Comparison of ENCODE assay signal across 8 mouse cellular contexts in genomic region chr4:131873293-131874168, GRCm38 (mm10). TPM values are rescaled to one million over a fixed set of nuclear protein-coding genes. Genes with fewer than 3 reads are reported as not detected.
DNase-seq lines count a peak whose midpoint lies in the region; ATAC-seq and TF ChIP-seq lines count a peak whose summit lies in the region.

Gene Srsf4 (plus strand): TSS chr4:131873617.

- no peak for TF ChIP-seq RAD21 in CH12.LX (IDR thresholded peaks at IDR 0.05; ENCODE audit: low read depth, low read length)

- H3K27ac ChIP-seq in CH12.LX (ENCODE audit: insufficient read depth, low read depth): peak within 1 kb of the TSS; percentile 86
- H3K27ac ChIP-seq in forebrain, embryonic 12.5 days: peak within 1 kb of the TSS; percentile 100
- H3K27ac ChIP-seq in heart, postnatal 0 days (ENCODE audit: low read depth): peak within 1 kb of the TSS; percentile 100
- H3K27ac ChIP-seq in liver, embryonic 16.5 days (ENCODE audit: low read length): peak within 1 kb of the TSS; percentile 98
- H3K27ac ChIP-seq in neural tube, embryonic 13.5 days (replicated peaks): peak within 1 kb of the TSS; percentile 100
- H3K27ac ChIP-seq in testis, adult 2 months (ENCODE audit: control insufficient read depth, insufficient read depth, low read depth, low read length): peak within 1 kb of the TSS; percentile 99

- in situ Hi-C loops in CH12.LX (cut with MboI; ENCODE audit: low pct_ligation_motif_present, low pct_unique_long_range_greater_than_20kb, low sequenced_read_pairs): no loop called here

- dilution Hi-C loops in CH12.LX (cut with MboI; ENCODE audit: extremely low pct_ligation_motif_present, extremely low pct_unique_long_range_greater_than_20kb, low sequenced_read_pairs): no loop called here

- H3K4me3 ChIP-seq in CH12.LX (replicated peaks in 1 of 3; ENCODE audit: low read depth in 2 of 3, low read length in 2 of 3, poor library complexity in 1 of 3): peak within 1 kb of the TSS; percentile 84 to 95 (median 89)
- H3K4me3 ChIP-seq in forebrain, embryonic 12.5 days (replicated peaks): peak within 1 kb of the TSS; percentile 94
- peak within 1 kb of the TSS; percentile 98 for H3K4me3 ChIP-seq in heart, postnatal 0 days (ENCODE audit: low read depth, low read length)
- peak within 1 kb of the TSS; percentile 100 for H3K4me3 ChIP-seq in liver, embryonic 16.5 days (ENCODE audit: low read depth, low read length)
- H3K4me3 ChIP-seq in neural tube, embryonic 13.5 days: peak within 1 kb of the TSS; percentile 96
- peak within 1 kb of the TSS; percentile 98 for H3K4me3 ChIP-seq in testis, adult 2 months (ENCODE audit: control insufficient read depth, low read depth, low read length)

- peak within 1 kb of the TSS; percentile 99 for H3K9ac ChIP-seq in CH12.LX (ENCODE audit: insufficient read depth, low read depth)
- peak within 1 kb of the TSS; percentile 99 for H3K9ac ChIP-seq in forebrain, embryonic 12.5 days
- H3K9ac ChIP-seq in heart, postnatal 0 days (replicated peaks; ENCODE audit: low read depth, low read length): peak within 1 kb of the TSS; percentile 100
- H3K9ac ChIP-seq in liver, embryonic 16.5 days (ENCODE audit: low read depth, low read length): peak within 1 kb of the TSS; percentile 100
- H3K9ac ChIP-seq in neural tube, embryonic 13.5 days: peak within 1 kb of the TSS; percentile 100

- under 1% methylated on average over 72 of the region's 116 CpGs for WGBS in forebrain, embryonic 12.5 days
- 1% methylated on average over 83 of the region's 116 CpGs for WGBS in heart, postnatal 0 days
- under 1% methylated on average over 90 of the region's 116 CpGs for WGBS in liver, embryonic 16.5 days (ENCODE audit: insufficient replicate concordance)
- under 1% methylated on average over 94 of the region's 116 CpGs for WGBS in neural tube, embryonic 13.5 days

- peak; percentile 90 for TF ChIP-seq POLR2A in CH12.LX (IDR thresholded peaks at IDR 0.05; ENCODE audit: low read depth, low read length)
- TF ChIP-seq POLR2A in testis, adult 2 months (IDR thresholded peaks at IDR 0.05; ENCODE audit: control insufficient read depth, low read depth, low read length): peak; percentile 73

- peaks cover 3 to 33% of the 10 kb centered on the region in 2 experiments for H3K4me1 ChIP-seq in CH12.LX (ENCODE audit: control insufficient read depth in 1 of 2, insufficient read depth in 2 of 2)
- peaks cover 40% of the 10 kb centered on the region for H3K4me1 ChIP-seq in forebrain, embryonic 12.5 days
- H3K4me1 ChIP-seq in heart, postnatal 0 days (ENCODE audit: control insufficient read depth, insufficient read depth): peaks cover 33% of the 10 kb centered on the region
- H3K4me1 ChIP-seq in liver, embryonic 16.5 days (ENCODE audit: control insufficient read depth, low read depth, low read length): peaks cover 31% of the 10 kb centered on the region
- H3K4me1 ChIP-seq in neural tube, embryonic 13.5 days (replicated peaks): peaks cover 46% of the 10 kb centered on the region
- peaks cover 5% of the 10 kb centered on the region; the same call in 1 of the 2 replicates for H3K4me1 ChIP-seq in testis, adult 2 months (ENCODE audit: control insufficient read depth, insufficient read depth, low read length)

- H3K9me3 ChIP-seq in CH12.LX (replicated peaks; ENCODE audit: low read length): no peaks in the 10 kb centered on the region
- no peaks in the 10 kb centered on the region for H3K9me3 ChIP-seq in forebrain, embryonic 12.5 days
- no peaks in the 10 kb centered on the region for H3K9me3 ChIP-seq in heart, postnatal 0 days (replicated peaks; ENCODE audit: control insufficient read depth, low read length)
- H3K9me3 ChIP-seq in liver, embryonic 16.5 days (replicated peaks; ENCODE audit: control insufficient read depth, low read length): no peaks in the 10 kb centered on the region
- no peaks in the 10 kb centered on the region for H3K9me3 ChIP-seq in neural tube, embryonic 13.5 days

- no peaks in the 10 kb centered on the region for H3K27me3 ChIP-seq in CH12.LX (replicated peaks)
- no peaks in the 10 kb centered on the region for H3K27me3 ChIP-seq in forebrain, embryonic 12.5 days
- H3K27me3 ChIP-seq in heart, postnatal 0 days (ENCODE audit: control insufficient read depth, insufficient read depth, low read length): no peaks in the 10 kb centered on the region
- H3K27me3 ChIP-seq in liver, embryonic 16.5 days (ENCODE audit: control insufficient read depth, insufficient read depth, low read depth, low read length): no peaks in the 10 kb centered on the region
- H3K27me3 ChIP-seq in neural tube, embryonic 13.5 days: no peaks in the 10 kb centered on the region
- H3K27me3 ChIP-seq in testis, adult 2 months (ENCODE audit: control insufficient read depth, insufficient read depth, low read length): no peaks in the 10 kb centered on the region

- peak; percentile 97 for ATAC-seq in forebrain, embryonic 12.5 days (ENCODE audit: low FRiP score)
- peak; percentile 96 for ATAC-seq in heart, postnatal 0 days (ENCODE audit: insufficient read depth, low read depth)
- ATAC-seq in liver, embryonic 16.5 days (ENCODE audit: low read depth): peak; percentile 94
- peak; percentile 97 for ATAC-seq in neural tube, embryonic 13.5 days (ENCODE audit: low read depth)

- H3K36me3 ChIP-seq in CH12.LX (replicated peaks in 1 of 2; ENCODE audit: control insufficient read depth in 1 of 2, insufficient read depth in 1 of 2, low read length in 1 of 2): peaks cover 2 to 39% of the 10 kb centered on the region in 2 experiments
- H3K36me3 ChIP-seq in forebrain, embryonic 12.5 days (replicated peaks): peaks cover 5% of the 10 kb centered on the region; the same call in 1 of the 2 replicates
- H3K36me3 ChIP-seq in heart, postnatal 0 days (replicated peaks; ENCODE audit: control insufficient read depth, insufficient read depth, low read length): no peaks in the 10 kb centered on the region
- no peaks in the 10 kb centered on the region for H3K36me3 ChIP-seq in liver, embryonic 16.5 days (ENCODE audit: control insufficient read depth, insufficient read depth)
- no peaks in the 10 kb centered on the region for H3K36me3 ChIP-seq in neural tube, embryonic 13.5 days
- no peaks in the 10 kb centered on the region for H3K36me3 ChIP-seq in testis, adult 2 months (ENCODE audit: control insufficient read depth, insufficient read depth, low read length)

- no peak for TF ChIP-seq CTCF in CH12.LX (conservative IDR thresholded peaks at IDR 0.05 in 1 of 2, IDR thresholded peaks at IDR 0.05 in 1 of 2; ENCODE audit: low read depth in 2 of 2, low read length in 2 of 2)
- no peak for TF ChIP-seq CTCF in heart, postnatal 0 days (IDR thresholded peaks at IDR 0.05; ENCODE audit: low read depth)
- TF ChIP-seq CTCF in testis, adult 2 months (IDR thresholded peaks at IDR 0.05; ENCODE audit: control insufficient read depth, insufficient read depth, insufficient replicate concordance, low read depth, low read length): no peak

- peaks cover 43% of the 10 kb centered on the region for H3K79me2 ChIP-seq in CH12.LX (replicated peaks; ENCODE audit: control insufficient read depth, extremely low read depth, insufficient read depth, poor library complexity, severe bottlenecking)

- TF ChIP-seq EP300 in CH12.LX (IDR thresholded peaks at IDR 0.05; ENCODE audit: low read length): no peak
- peak; percentile 73 for TF ChIP-seq EP300 in heart, postnatal 0 days (IDR thresholded peaks at IDR 0.05; ENCODE audit: low read depth)

- peak within 1 kb of the TSS; percentile 93 for H3K4me2 ChIP-seq in CH12.LX (ENCODE audit: insufficient read depth, low read depth, poor library complexity, severe bottlenecking)
- H3K4me2 ChIP-seq in forebrain, embryonic 12.5 days: peak within 1 kb of the TSS; percentile 90
- peak within 1 kb of the TSS; percentile 82 for H3K4me2 ChIP-seq in heart, postnatal 0 days (ENCODE audit: low read depth, low read length)
- H3K4me2 ChIP-seq in liver, embryonic 16.5 days (ENCODE audit: low read depth, low read length): peak within 1 kb of the TSS; percentile 85
- H3K4me2 ChIP-seq in neural tube, embryonic 13.5 days: peak within 1 kb of the TSS; percentile 99

- peak; percentile 91 for DNase-seq in CH12.LX (ENCODE audit: extremely low read depth)
- DNase-seq in c-Kit-positive CD71-positive TER-119-negative erythroid progenitor cells, embryonic 14.5 days (ENCODE audit: low read depth): peak; percentile 88
- peak; percentile 95 for DNase-seq in heart, postnatal 0 days (ENCODE audit: low spot score)
- peak; percentile 96 to 98 for DNase-seq in kidney, postnatal 4 days

TF ChIP-seq in CH12.LX, 34 proteins besides CTCF, POLR2A, EP300 and RAD21 (continues in another document):
- TF ChIP-seq MAZ (IDR thresholded peaks at IDR 0.05; ENCODE audit: low read depth, low read length) (no peak), USF2 (conservative IDR thresholded peaks at IDR 0.05; ENCODE audit: low read depth, low read length) (no peak), CHD2 (IDR thresholded peaks at IDR 0.05; ENCODE audit: low read length) (peak; percentile 98), MXI1 (IDR thresholded peaks at IDR 0.05; ENCODE audit: low read depth, low read length) (peak; percentile 16; the same call in 1 of the 2 replicates), GABPA (IDR thresholded peaks at IDR 0.05; ENCODE audit: insufficient replicate concordance, low read depth, low read length) (no peak), JUN (IDR thresholded peaks at IDR 0.05; ENCODE audit: insufficient read depth, low read depth, low read length) (no peak), BHLHE40 (IDR thresholded peaks at IDR 0.05; ENCODE audit: low read depth, low read length) (no peak), MYC (IDR thresholded peaks at IDR 0.05; ENCODE audit: low read depth, low read length) (no peak), ELF1 (IDR thresholded peaks at IDR 0.05; ENCODE audit: low read depth, low read length) (peak; percentile 90), CHD1 (IDR thresholded peaks at IDR 0.05; ENCODE audit: low read depth, low read length) (no peak), ZNF384 (IDR thresholded peaks at IDR 0.05; ENCODE audit: low read depth, low read length) (no peak), ZKSCAN1 (IDR thresholded peaks at IDR 0.05; ENCODE audit: borderline replicate concordance, low read depth, low read length) (no peak), MEF2A (IDR thresholded peaks at IDR 0.05; ENCODE audit: borderline replicate concordance, low read depth, low read length) (no peak), RCOR1 (conservative IDR thresholded peaks at IDR 0.05; ENCODE audit: low read depth, low read length) (no peak)

RNA-seq across cellular contexts. Expression of gene Srsf4, which starts in this region (rescaled TPM):
- 47.2 and 54.4 TPM in 2 replicates for total RNA-seq in CH12.LX (2012; rRNA removed)
- total RNA-seq in CH12.LX (2014; rRNA removed): 13.7 and 14.5 TPM in 2 replicates
- polyA plus RNA-seq in CH12.LX (2012; ENCODE audit: insufficient read length, low read depth): 101 and 105 TPM in 2 replicates
- 193 and 199 TPM in 2 replicates for polyA plus RNA-seq in forebrain, embryonic 12.5 days (2016; fragmentation: Nextera tagmentation; extraction: Ambion mirVana)
- 14.3 and 17.1 TPM in 2 replicates for total RNA-seq in heart, postnatal 0 days (2014; rRNA removed; ENCODE audit: low replicate concordance)
- 40.7 and 42.0 TPM in 2 replicates for polyA plus RNA-seq in heart, postnatal 0 days (2015; fragmentation: Nextera tagmentation; extraction: Ambion mirVana)
- polyA plus RNA-seq in liver, embryonic 16.5 days (2015; fragmentation: Nextera tagmentation; extraction: Ambion mirVana): 51.2 and 51.9 TPM in 2 replicates
- 109 and 135 TPM in 2 replicates for polyA plus RNA-seq in neural tube, embryonic 13.5 days (2015; fragmentation: Nextera tagmentation; extraction: Ambion mirVana)
- polyA plus RNA-seq in testis, adult 2 months (2012; rRNA removed): 41.6 and 44.1 TPM in 2 replicates

Comparison
In these comparisons a context has a peak if more than half of its experiments do, and no peak if none do; other contexts are left out.
1. Peak in every context shown above with its lines: DNase-seq, ATAC-seq, H3K4me3 ChIP-seq and H3K27ac ChIP-seq.